Mouse (Mus musculus): ENCODE measurements around the gene Sgcd. TPM values are rescaled to one million over a fixed set of nuclear protein-coding genes. Genes with fewer than 3 reads are reported as not detected.

The Sgcd gene
- total RNA-seq, 2 experiments from 2014 or later: not detected

DNA sequence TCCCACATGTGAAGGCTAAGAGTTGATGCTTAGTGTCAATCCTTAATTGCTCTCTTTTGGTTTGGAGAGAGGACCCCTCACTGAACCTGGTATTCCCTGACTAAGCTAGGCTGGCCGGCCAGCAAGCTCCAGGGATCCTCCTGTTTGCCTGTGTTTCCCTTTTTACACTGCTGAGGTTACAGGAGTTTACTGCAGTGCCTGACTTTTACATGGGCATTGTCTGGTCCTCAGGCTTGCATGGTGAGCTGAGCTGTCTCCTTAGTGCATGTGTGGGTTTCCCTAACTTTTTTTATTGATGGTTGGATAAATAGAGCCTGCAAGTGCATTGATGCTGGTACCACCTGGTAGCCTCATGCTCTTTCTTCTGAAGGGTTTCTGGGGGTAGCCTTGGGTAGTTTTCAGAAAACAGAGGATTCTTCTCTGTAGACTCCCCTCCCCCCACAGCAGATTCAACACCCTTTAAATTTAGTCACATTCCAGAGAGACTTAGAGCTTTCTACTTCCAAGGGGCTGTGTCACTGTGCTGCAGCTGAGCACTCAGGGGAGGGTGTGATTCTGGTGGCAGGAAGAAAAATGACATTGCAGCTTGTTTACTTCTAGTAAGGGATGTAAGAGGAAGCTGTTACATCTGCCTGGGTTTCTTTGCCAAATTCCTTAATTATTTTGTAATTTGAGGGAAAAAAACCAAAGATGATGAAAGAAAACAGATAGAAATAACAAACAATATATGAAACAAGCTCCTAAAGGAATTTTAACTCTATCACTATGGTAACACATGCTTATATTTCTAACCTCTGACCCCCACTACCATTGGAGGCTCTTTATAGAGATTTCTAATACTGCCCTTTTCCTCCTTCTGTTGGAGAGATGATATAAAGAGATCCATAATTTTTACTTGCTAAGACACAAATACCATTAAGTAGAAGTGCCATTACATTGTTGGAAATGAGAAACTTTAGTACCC lies 831.8 kb downstream of the Sgcd start:
- no peak for ATAC-seq (replicated peaks; ENCODE audit: poor library complexity, severe bottlenecking)

DNA sequence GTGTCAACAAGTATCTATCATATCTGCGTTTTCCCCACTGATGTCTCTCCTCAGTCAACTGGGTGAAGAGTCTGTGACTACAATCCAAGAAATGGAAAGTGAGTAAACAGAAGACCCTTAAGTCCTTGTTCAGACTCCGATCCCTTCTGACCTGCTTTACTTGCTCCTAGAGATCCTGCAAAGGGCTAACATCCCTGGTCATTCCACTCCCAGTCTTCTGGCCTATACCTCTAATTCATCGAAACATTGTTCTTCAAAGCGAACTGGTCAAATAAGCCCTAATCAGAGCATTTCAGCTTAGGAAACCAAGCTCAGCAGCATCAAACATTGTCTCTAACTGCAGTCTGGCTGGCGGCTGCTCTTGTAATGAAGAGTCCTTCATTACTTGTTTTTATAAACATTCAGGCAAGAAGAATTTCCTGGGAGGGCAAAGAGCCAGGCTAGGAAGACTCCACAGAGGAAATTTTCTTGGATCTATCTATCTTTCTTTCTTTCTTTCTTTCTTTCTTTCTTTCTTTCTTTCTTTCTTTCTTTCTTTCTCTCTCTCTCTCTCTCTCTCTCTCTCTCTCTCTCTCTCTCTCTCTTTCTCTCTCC lies 833.8 kb downstream of the Sgcd start:
- ATAC-seq (replicated peaks; ENCODE audit: poor library complexity, severe bottlenecking): no peak

DNA sequence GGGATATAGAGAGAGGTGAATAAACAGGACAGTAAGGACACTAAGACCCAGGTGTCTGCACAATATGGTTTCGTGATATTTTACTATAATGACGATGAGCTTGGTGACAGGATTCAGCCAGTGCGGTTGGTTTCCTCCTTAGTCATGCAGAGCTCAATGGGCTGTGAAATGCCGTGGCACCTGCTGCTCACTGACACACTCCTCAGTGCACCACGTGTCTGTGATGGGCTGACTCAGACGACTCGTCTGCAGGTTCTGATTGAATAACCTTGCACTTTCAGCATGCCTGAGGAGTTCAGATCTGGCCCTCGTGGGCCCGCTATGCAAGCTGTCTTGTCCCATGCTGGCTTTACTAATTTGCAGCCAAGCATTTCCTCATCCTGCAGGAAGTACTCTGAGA lies 839.2 kb downstream of the Sgcd start:
- ATAC-seq (replicated peaks; ENCODE audit: poor library complexity, severe bottlenecking): no peak

DNA sequence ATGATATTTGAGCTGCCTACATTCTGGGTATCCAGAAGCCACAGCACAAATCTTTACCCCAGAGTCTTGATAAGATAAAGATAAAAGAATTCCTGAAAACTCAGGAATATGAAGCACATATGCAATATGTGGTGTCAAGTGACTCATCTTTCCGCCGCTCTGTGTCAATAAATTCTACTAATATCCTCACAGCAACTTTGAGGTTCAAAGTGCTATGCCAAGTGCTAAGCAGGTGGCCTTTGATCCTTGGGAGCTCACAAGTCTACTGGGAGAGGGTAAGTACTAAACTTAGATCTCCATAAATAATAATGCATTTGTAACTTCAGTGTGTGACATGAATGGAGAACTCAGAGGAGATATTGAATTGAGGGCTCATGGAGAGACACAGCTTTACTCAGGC lies 848.9 kb downstream of the Sgcd start:
- ATAC-seq (replicated peaks; ENCODE audit: poor library complexity, severe bottlenecking): no peak

DNA sequence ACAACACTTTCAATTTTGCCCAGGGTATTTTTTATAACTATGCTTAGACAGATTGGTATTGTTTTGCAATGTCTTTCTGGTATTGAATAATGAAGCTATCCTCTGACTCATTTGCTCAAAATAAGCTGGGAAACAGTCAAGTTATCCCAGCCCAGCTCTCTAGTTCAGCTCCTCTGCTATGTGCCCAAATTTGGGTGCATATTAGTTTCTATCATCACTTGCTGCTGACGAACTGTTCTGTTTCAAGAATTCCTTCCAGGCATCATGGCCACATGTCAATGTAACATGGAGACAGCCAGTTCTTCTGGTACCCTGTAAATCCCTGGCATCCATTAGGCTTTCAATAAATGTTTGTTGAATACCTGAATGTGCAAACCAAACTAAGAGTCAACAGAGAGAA lies 849.5 kb downstream of the Sgcd start:
- ATAC-seq (replicated peaks; ENCODE audit: poor library complexity, severe bottlenecking): no peak

DNA sequence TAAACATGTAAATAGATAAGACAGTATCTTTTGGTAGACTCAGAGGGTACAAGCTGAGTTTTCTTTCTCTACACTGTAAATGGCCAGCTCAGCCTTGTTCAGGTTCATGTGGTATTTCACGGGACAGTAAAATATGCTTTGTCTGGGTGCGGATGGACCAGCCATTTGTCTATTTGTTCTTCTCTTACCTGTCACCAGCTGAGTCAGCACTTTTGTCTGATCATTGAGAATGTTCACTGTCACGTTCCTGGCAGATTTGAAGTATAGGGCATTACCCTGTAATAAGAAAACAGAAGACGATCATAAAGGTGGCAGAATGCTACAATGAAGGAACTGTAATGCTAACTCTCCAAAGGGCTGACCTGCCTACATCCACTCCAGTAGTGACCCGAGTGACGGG lies 856.4 kb downstream of the Sgcd start:
- no peak for ATAC-seq (replicated peaks; ENCODE audit: poor library complexity, severe bottlenecking)

DNA sequence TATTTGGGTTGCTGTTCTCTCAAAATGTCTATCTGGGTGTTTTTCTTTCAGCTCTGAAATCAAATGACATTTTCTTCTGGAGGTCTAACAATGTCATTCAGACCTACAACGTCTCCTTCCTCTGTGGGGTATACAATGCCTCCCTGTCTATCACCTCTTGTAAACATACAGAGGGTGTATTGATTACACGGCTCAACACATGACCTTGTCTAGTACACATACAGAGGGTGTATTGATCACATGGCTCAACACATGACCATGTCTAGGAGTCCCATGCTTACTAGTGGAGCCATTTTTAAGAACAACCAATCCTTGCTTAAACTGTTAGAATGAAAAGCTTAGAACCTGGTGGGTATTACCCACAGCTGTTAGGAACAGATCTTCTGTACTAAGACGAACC lies 858.3 kb downstream of the Sgcd start:
- ATAC-seq (replicated peaks; ENCODE audit: poor library complexity, severe bottlenecking): no peak

DNA sequence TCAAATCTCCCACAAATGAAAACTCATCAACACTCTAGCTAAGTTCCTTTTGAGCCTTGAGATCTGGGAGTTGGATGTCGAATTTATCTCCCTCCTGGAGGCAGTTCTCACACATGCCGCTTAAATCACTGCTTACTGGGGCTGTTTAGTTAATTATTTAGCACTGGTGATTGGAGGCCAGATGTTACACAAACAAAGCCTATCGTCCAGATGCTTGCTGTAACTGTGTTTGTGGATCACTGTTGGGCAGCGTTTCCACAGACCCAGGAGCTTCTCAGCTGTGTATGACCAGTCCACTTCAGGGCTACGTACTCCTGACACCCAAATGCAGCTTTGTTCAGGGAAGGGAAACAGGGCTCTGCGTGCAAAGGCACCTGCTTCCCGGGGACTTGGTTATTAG lies 858.8 kb downstream of the Sgcd start:
- no peak for ATAC-seq (replicated peaks; ENCODE audit: poor library complexity, severe bottlenecking)

DNA sequence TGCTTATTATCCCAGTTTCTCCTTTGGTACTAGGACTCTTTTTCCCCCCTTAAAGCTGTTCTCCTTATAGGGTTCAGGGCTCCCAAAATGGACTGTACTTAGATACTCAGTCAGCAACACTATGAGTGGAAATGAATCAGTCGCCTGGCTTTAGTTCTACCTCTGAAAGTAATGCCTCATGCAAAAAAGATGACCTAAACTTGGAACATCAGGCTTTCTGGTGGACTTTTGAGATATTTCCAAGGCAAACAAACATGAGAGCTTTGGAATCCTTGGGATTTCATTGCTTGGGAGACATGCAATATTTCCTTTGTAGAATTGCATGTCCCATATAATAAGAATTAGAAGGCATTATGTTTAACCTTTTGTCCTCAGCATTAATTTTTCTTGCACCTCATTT lies 859.6 kb downstream of the Sgcd start:
- no peak for ATAC-seq (replicated peaks; ENCODE audit: poor library complexity, severe bottlenecking)

DNA sequence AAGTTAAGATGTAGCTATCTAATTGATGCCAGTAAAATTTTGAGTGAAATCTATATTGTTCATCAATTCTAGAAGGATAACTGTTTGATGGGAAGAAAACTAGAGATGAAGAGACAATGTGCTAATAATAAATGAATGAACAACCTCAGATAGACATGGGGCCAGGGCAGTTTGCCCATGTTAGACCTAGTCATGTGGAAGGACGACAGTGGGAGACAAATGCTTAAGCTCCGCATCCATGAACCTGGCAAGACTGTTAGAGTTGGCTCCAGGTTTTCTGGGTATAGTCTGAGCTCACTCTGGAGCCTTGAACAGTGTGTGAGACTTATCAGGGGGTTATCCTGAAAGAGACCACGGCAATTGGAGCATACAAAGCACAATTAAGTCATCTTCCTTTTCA lies 860.4 kb downstream of the Sgcd start:
- ATAC-seq (replicated peaks; ENCODE audit: poor library complexity, severe bottlenecking): no peak

DNA sequence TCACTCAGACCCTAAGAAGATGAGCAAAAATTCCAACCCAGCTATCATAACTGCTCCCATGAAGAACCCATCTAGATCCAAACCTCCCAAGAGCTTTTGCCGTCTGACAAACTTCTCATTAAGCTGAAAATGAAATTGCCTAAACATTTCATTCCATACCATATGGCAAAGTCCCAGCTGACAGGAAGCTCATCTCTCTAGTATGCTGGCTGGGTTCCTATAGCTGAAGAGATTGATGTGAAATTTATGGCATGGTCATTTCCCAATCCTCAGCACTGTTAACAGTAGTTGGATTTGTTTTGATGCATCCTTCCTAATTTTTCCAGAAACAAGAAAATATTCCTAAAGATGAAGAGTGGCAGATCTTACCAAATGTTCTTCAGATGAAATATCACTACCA lies 867.9 kb downstream of the Sgcd start:
- ATAC-seq (replicated peaks; ENCODE audit: poor library complexity, severe bottlenecking): no peak

DNA sequence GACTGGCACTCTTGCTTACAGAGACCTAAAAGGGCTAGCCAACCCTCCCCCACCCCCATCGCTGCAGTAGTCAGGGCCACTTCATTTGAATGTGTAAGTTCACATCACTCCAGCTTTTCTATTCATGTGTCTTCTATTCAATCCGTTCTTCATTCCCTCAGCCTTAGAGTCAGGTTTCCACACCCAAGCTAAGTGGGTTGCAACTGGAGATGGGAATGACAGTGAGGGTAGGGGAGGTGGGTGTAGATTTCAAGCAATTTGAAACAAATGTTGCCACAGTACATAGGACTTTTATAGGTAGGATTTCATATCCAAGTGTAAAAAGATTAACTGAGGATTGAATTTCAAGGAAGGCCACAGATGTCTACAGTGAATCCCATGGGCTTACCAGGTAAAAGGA lies 870.9 kb downstream of the Sgcd start:
- no peak for ATAC-seq (replicated peaks; ENCODE audit: poor library complexity, severe bottlenecking)

DNA sequence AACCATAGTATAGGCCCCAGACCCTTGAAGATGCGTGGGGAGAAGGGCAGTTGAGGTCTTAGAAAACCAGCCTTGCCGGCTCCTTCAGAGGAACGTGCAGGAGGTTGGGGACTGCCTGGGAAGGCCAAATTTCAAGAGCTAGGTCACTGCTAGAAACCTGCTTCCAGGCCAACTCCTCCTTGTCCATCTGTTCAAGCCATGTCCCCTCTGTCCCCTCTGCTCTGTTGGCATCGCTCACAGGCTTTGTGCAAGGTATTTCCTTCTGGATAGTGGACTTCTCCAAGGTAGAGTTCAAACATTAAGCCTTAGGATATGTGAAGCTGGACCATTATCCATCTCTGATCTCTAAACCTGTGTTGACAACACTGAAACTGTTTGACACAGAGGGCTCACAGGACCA lies 874.4 kb downstream of the Sgcd start:
- no peak for ATAC-seq (replicated peaks; ENCODE audit: poor library complexity, severe bottlenecking)

DNA sequence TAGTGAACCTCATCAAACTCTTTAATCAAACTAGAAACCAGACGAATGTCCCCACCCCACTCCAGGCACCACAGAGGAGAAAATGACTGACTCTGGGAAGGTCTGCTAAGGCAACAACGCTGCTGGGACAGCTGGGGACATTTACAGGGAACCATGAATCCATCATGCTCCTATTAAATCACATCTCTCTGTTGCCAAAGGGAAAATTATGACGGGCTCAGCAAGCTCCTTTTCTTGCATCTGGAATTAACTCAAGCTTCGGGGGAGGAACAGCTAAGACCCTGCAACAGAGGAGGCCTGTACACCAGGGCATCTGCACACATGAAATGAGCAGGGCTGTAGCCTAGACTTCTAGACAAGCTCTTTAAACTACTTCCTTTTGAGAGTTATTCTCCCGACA lies 875.7 kb downstream of the Sgcd start:
- no peak for ATAC-seq (replicated peaks; ENCODE audit: poor library complexity, severe bottlenecking)

DNA sequence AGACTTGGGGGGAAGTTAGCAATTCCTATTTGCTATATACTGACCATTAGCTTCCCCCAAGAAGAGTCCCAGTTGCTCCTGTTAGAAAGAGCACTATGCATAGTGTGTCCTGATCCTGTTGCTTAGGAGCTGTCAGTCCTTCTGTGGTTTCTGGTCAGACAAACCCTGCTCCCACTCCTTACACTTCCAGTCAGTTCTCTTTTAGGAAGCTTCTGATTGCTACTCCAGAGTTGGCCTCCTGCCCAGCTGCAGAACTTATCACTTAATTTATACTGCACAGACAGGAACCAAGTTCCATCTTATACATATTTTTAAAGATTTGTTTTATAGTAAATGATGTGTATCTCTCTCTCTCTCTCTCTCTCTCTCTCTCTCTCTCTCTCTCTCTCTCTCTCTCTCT lies 878.5 kb downstream of the Sgcd start:
- no peak for ATAC-seq (replicated peaks; ENCODE audit: poor library complexity, severe bottlenecking)

DNA sequence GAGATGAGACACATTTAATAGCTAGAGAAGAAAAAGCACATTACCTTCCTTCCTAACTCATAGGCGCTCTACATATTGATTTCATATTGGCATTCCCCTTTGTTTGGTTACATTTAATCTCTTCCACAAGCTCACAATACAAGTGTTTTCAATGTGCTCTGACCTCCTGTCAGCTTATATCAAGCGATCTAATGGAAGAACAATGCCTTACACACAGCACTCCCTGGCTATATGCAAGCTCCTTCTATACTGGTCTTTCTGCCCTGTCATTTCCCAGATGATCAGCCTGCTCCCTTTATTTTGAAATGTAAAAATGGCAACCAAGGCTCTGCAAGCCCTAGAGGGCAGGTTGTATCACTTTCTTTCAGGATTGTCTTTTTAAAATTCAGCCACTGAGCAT lies 881.1 kb downstream of the Sgcd start:
- ATAC-seq (replicated peaks; ENCODE audit: poor library complexity, severe bottlenecking): no peak

DNA sequence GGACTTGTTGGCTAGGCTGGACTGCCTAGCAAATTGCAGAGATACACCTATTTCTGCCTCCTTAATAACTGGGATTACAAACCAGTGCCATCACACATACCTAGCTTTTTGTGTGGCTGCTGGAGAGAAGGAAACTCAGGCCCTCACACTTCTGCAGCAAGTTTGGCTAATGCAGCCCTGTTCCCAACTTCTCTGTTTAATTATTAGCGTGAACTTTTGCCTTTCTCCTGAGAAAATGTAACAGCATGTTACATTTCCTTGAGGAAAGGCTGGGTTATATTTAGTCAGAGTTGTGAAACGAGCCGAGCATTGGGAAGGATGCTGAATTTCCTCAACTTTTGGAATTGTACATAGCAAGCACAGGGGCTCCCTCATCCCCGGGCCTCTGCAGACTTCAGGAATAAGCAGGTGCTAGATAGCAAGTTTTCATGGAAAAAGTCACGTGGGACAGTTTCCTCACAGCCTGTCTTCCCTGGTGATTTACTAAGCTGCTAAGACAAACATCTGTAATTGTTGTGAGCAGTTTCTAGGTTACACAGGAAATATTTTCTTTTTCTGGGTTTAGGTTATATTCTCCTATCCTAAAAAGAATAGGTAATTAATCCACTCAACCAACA lies 895.4 kb downstream of the Sgcd start:
- ATAC-seq (replicated peaks; ENCODE audit: poor library complexity, severe bottlenecking): no peak

DNA sequence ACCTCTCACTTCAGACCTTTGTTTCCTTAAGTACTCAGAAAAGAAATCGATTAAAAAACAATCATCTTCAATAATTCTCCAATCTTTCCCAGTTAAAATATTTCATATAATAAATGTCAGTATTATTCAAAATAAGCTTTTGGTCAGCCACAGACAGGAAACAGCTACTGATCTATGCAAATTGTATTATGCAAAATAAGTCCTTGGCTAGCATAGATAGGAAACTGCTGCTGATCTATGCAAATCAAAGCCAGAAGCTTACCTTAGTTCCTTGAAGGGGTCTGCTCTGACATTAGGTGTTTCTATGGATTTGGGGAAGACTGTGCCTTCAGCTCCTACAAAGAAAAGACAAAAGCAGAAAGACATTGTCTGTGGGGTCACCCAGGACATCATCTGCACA lies 906.3 kb downstream of the Sgcd start:
- no peak for ATAC-seq (replicated peaks; ENCODE audit: poor library complexity, severe bottlenecking)

DNA sequence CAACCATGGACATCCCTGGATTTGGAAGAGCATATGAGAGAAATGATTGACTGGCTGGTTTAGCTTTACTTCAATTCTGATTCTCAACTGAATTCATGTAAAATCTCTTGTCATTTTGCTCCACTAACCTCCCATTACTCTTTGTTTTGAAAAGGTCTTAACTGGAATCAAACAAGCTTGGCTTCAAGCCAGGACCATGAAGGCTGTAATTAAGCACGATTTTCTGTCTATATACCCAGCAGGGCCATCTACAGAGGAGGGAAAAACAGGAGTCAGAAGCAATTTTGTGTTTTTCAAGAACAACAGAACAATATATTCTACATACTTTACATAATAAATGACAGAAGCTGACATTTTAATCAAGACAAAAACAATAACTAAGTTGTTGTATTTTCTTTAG lies 915.2 kb downstream of the Sgcd start:
- no peak for ATAC-seq (replicated peaks; ENCODE audit: poor library complexity, severe bottlenecking)

DNA sequence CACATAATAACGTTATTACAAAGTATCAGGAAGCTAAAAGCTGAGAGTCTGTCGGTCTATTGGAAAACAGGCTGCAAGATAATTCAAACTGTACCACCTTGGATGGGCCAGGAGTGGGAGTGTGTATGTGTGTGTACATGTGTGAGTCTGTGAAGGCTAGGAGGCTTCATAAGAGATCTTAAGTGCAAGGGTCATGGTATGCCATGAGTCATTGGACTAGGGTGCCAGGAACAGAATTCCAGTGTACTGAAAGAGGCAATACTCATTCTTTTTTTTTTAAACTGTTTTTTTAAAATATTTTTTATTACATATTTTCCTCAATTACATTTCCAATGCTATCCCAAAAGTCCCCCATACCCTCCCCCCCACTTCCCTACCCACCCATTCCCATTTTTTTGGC lies 917.6 kb downstream of the Sgcd start:
- no peak for ATAC-seq (replicated peaks; ENCODE audit: poor library complexity, severe bottlenecking)

DNA sequence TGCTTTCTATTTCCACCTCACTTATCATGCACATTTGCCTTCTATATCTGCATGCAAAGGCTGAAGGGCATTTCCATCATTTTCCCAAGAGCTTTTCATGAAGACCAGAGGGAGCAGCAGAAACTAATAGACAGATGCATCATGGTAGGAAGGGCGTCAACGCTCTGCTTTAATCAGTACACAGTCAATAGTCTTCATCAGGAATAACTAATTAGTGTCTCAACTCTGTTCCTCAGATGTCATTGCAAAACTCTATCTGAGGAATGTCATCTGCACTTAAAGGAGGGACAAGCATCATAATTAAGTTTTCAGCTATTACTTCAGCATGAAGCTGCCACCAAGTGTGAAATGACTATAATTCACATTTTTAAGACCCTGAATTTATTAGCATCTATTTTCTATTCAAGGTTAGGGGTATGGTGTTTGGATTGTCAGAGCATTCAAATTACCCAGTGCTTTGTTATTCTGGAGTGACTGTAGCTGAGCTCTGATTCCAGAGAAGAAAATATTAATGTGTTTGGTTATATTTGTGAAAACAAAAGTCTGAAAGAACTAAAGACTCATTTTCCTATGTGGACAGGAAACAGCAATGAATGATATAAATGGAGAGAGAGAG lies 918.9 kb downstream of the Sgcd start:
- ATAC-seq (replicated peaks; ENCODE audit: poor library complexity, severe bottlenecking): no peak
